Mouse (Mus musculus) cortical plate, adult 2 months (tissue): Measurements from ENCODE around the gene Dab1.

Experiments
- CTCF ChIP-seq: fragments of 200-500 bp; IDR thresholded peaks from 2 replicates; pipeline ENCODE4 v1.5.1; 2011; ENCODE audit warnings: mild to moderate bottlenecking, control low read depth, low read length; ENCODE audit not compliant: insufficient read depth; ENCODE audit errors: extremely low read depth
- POLR2A ChIP-seq: fragments of 200-500 bp; IDR thresholded peaks from 2 replicates; pipeline ENCODE4 v1.6.1; 2011; ENCODE audit warnings: mild to moderate bottlenecking, low read length, control low read depth; ENCODE audit not compliant: insufficient read depth; ENCODE audit errors: extremely low read depth

GRCm38 (mm10) chr4:103726486-103726885, 107.3 kb downstream of the Dab1 start:
- no peak for TF ChIP-seq POLR2A
- no peak for TF ChIP-seq CTCF
